10 mouse cellular contexts compared by ENCODE assay signal in genomic region chr8:72272361-72272760, GRCm38 (mm10). TPM values are rescaled to one million over a fixed set of nuclear protein-coding genes. Genes with fewer than 3 reads are reported as not detected.
A peak's percentile ranks its signal among the peaks of the same experiment; 100 is the strongest.
DNase-seq lines count a peak whose midpoint lies in the region; ATAC-seq and TF ChIP-seq lines count a peak whose summit lies in the region.
"Had no signal": no experiment of that assay in that cellular context is flagged by ENCODE, and none has a peak within 500 bp of the region (broad histone marks: within the 10 kb centered on the region; RNA-seq: fewer than 3 reads in every experiment).

No protein-coding gene starts in this region.

- no peaks in the 10 kb centered on the region for H3K9me3 ChIP-seq in liver, embryonic 11.5 days (ENCODE audit: control insufficient read depth, low read length)
- no peaks in the 10 kb centered on the region for H3K9me3 ChIP-seq in neural tube, embryonic 12.5 days
- H3K9me3 ChIP-seq: embryonic facial prominence, embryonic 12.5 days had no signal

- 16% methylated on average over 3 of the region's 3 CpGs for WGBS in kidney, adult 2 months
- 14% methylated on average over 3 of the region's 3 CpGs for WGBS in liver, embryonic 11.5 days
- 20% methylated on average over 3 of the region's 3 CpGs for WGBS in neural tube, embryonic 12.5 days

- no peaks in the 10 kb centered on the region for H3K4me1 ChIP-seq in kidney, adult 2 months (ENCODE audit: control insufficient read depth, insufficient read depth, low read length)
- peaks cover 24% of the 10 kb centered on the region for H3K4me1 ChIP-seq in liver, embryonic 11.5 days (replicated peaks; ENCODE audit: control insufficient read depth, insufficient read depth, low read length)
- no peaks in the 10 kb centered on the region for H3K4me1 ChIP-seq in neural tube, embryonic 12.5 days
- H3K4me1 ChIP-seq: embryonic facial prominence, embryonic 12.5 days had no signal

- peak; percentile 72 for TF ChIP-seq CTCF in kidney, adult 2 months (conservative IDR thresholded peaks at IDR 0.05; ENCODE audit: insufficient read depth, insufficient read length, low read depth, low read length)

- ATAC-seq in liver, embryonic 11.5 days (replicated peaks; ENCODE audit: low FRiP score): 0 out of 2 replicates have a peak, but pooled peaks have one; percentile 29
- 0 out of 2 replicates have a peak, but pooled peaks have one; percentile 13 for ATAC-seq in neural tube, embryonic 12.5 days (ENCODE audit: low FRiP score, low read depth)

- H3K4me3 ChIP-seq in kidney, adult 2 months (ENCODE audit: insufficient read depth, low read depth, low read length): no peak overlapping the region
- H3K4me3 ChIP-seq in liver, embryonic 11.5 days (ENCODE audit: low read depth, low read length): no peak overlapping the region
- H3K4me3 ChIP-seq in neural tube, embryonic 12.5 days: no peak overlapping the region
- H3K4me3 ChIP-seq: embryonic facial prominence, embryonic 12.5 days had no signal

- H3K4me2 ChIP-seq in liver, embryonic 11.5 days: no peak overlapping the region
- no peak overlapping the region for H3K4me2 ChIP-seq in neural tube, embryonic 12.5 days (replicated peaks)
- H3K4me2 ChIP-seq: embryonic facial prominence, embryonic 12.5 days had no signal

- TF ChIP-seq POLR2A in kidney, adult 2 months (IDR thresholded peaks at IDR 0.05; ENCODE audit: low read depth, low read length): no peak

- H3K36me3 ChIP-seq in kidney, adult 2 months (ENCODE audit: control insufficient read depth, insufficient read depth, low read length): no peaks in the 10 kb centered on the region
- H3K36me3 ChIP-seq in liver, embryonic 11.5 days (ENCODE audit: control insufficient read depth, insufficient read depth, low read length): no peaks in the 10 kb centered on the region
- H3K36me3 ChIP-seq in neural tube, embryonic 12.5 days: no peaks in the 10 kb centered on the region
- H3K36me3 ChIP-seq: embryonic facial prominence, embryonic 12.5 days had no signal

- no peak overlapping the region for H3K27ac ChIP-seq in kidney, adult 2 months (ENCODE audit: insufficient read depth, low read depth, low read length)
- H3K27ac ChIP-seq in liver, embryonic 11.5 days (ENCODE audit: low read depth, low read length): no peak overlapping the region
- no peak overlapping the region for H3K27ac ChIP-seq in neural tube, embryonic 12.5 days
- H3K27ac ChIP-seq: embryonic facial prominence, embryonic 12.5 days had no signal

- H3K9ac ChIP-seq in liver, embryonic 11.5 days (ENCODE audit: low read depth, low read length): no peak overlapping the region
- no peak overlapping the region for H3K9ac ChIP-seq in neural tube, embryonic 12.5 days
- H3K9ac ChIP-seq: embryonic facial prominence, embryonic 12.5 days had no signal

- H3K27me3 ChIP-seq in kidney, adult 2 months (replicated peaks; ENCODE audit: control insufficient read depth, insufficient read depth, low read length): no peaks in the 10 kb centered on the region
- H3K27me3 ChIP-seq in liver, embryonic 11.5 days (replicated peaks; ENCODE audit: control insufficient read depth, insufficient read depth, low read length): no peaks in the 10 kb centered on the region
- no peaks in the 10 kb centered on the region for H3K27me3 ChIP-seq in neural tube, embryonic 12.5 days (replicated peaks)
- H3K27me3 ChIP-seq: embryonic facial prominence, embryonic 12.5 days had no signal

- DNase-seq in heart, adult 11 months: peak; percentile 98
- no peak for DNase-seq in heart, adult 8-10 months (ENCODE audit: low spot score)
- DNase-seq in adrenal gland, adult 8-10 months: peak; percentile 57
- DNase-seq in gastrocnemius, adult 18-20 months (ENCODE audit: low spot score): peak; percentile 66
- DNase-seq in kidney, adult 2 months: peak; percentile 66
- no peak for DNase-seq in liver, embryonic 11.5 days (ENCODE audit: low spot score)
- peak; percentile 41 for DNase-seq in testis, postnatal 14 days (ENCODE audit: low spot score)

RNA-seq across cellular contexts. Expression of gene Ap1m1, which starts 32.5 kb away (rescaled TPM):
- total RNA-seq in heart, adult 8-10 months (2022): 10 to 100 TPM; 42.0 to 48.4 (median 43.4) TPM
- 10 to 100 TPM; 51.1 to 67.6 (median 57.4) TPM for total RNA-seq in adrenal gland, adult 8-10 months (2022)
- total RNA-seq in gastrocnemius, adult 18-20 months (2021): 10 to 100 TPM; 20.9 to 21.8 TPM
- 72.6 and 75.0 TPM in 2 replicates for polyA plus RNA-seq in kidney, adult 2 months (2012; rRNA removed)
- 111 and 119 TPM in 2 replicates for polyA plus RNA-seq in liver, embryonic 11.5 days (2014; fragmentation: Nextera tagmentation; extraction: Ambion mirVana)
- polyA plus RNA-seq in neural tube, embryonic 12.5 days (2016; fragmentation: Nextera tagmentation; extraction: Ambion mirVana): 206 and 207 TPM in 2 replicates

RNA-seq across cellular contexts. Expression of gene Gm10282, which starts 32.7 kb away (rescaled TPM):
- total RNA-seq in heart, adult 8-10 months (2022): 1 to 10 TPM; 5.4 to 8.3 (median 7.5) TPM
- total RNA-seq in adrenal gland, adult 8-10 months (2022): 1 to 10 TPM; 4.5 to 9.5 (median 7.9) TPM
- total RNA-seq in gastrocnemius, adult 18-20 months (2021): 1 to 10 TPM; 1.8 to 3.4 TPM
- 1.8 and 2.8 TPM in 2 replicates for polyA plus RNA-seq in kidney, adult 2 months (2012; rRNA removed)
- polyA plus RNA-seq in liver, embryonic 11.5 days (2014; fragmentation: Nextera tagmentation; extraction: Ambion mirVana): 20.8 TPM in 2 replicates
- 21.4 and 25.2 TPM in 2 replicates for polyA plus RNA-seq in neural tube, embryonic 12.5 days (2016; fragmentation: Nextera tagmentation; extraction: Ambion mirVana)

RNA-seq across cellular contexts. Expression of gene Klf2, which starts 46.5 kb away (rescaled TPM):
- 10 to 100 TPM; 40.3 to 74.6 (median 52.7) TPM for total RNA-seq in heart, adult 8-10 months (2022)
- 10 to 100 TPM; 30.7 to 44.2 (median 36.5) TPM for total RNA-seq in adrenal gland, adult 8-10 months (2022)
- total RNA-seq in gastrocnemius, adult 18-20 months (2021): 10 to 100 TPM; 22.5 to 37.9 TPM
- 20.9 and 22.2 TPM in 2 replicates for polyA plus RNA-seq in kidney, adult 2 months (2012; rRNA removed)
- polyA plus RNA-seq in liver, embryonic 11.5 days (2014; fragmentation: Nextera tagmentation; extraction: Ambion mirVana): 5.3 and 5.5 TPM in 2 replicates
- 10.3 and 10.9 TPM in 2 replicates for polyA plus RNA-seq in neural tube, embryonic 12.5 days (2016; fragmentation: Nextera tagmentation; extraction: Ambion mirVana)

RNA-seq across cellular contexts. Expression of gene Fam32a, which starts 52.8 kb away (rescaled TPM):
- 10 to 100 TPM; 18.4 to 23.2 (median 21.9) TPM for total RNA-seq in heart, adult 8-10 months (2022)
- 10 to 100 TPM; 57.8 to 69.3 (median 65.2) TPM for total RNA-seq in adrenal gland, adult 8-10 months (2022)
- total RNA-seq in gastrocnemius, adult 18-20 months (2021): 1 to 10 TPM; 7.3 to 9.4 TPM
- polyA plus RNA-seq in kidney, adult 2 months (2012; rRNA removed): 54.7 and 59.6 TPM in 2 replicates
- polyA plus RNA-seq in liver, embryonic 11.5 days (2014; fragmentation: Nextera tagmentation; extraction: Ambion mirVana): 59.7 and 64.2 TPM in 2 replicates
- 83.4 and 88.8 TPM in 2 replicates for polyA plus RNA-seq in neural tube, embryonic 12.5 days (2016; fragmentation: Nextera tagmentation; extraction: Ambion mirVana)

RNA-seq across cellular contexts. Expression of gene Gm11034, which starts 58.9 kb away (rescaled TPM):
- total RNA-seq in heart, adult 8-10 months (2022): not detected
- not detected for total RNA-seq in adrenal gland, adult 8-10 months (2022)
- not detected for total RNA-seq in gastrocnemius, adult 18-20 months (2021)
- not detected in 2 replicates for polyA plus RNA-seq in kidney, adult 2 months (2012; rRNA removed)
- not detected in 2 replicates for polyA plus RNA-seq in liver, embryonic 11.5 days (2014; fragmentation: Nextera tagmentation; extraction: Ambion mirVana)
- polyA plus RNA-seq in neural tube, embryonic 12.5 days (2016; fragmentation: Nextera tagmentation; extraction: Ambion mirVana): not detected in 2 replicates
- polyA plus RNA-seq: embryonic facial prominence, embryonic 12.5 days; stomach, embryonic 14.5 days had no signal

Comparison
In these comparisons a context has a peak if more than half of its experiments do, and no peak if none do; other contexts are left out.
1. DNase-seq: peak in heart, adult 11 months (single experiment), adrenal gland, adult 8-10 months (single experiment), gastrocnemius, adult 18-20 months (single experiment), kidney, adult 2 months (single experiment) and testis, postnatal 14 days (single experiment); none in heart, adult 8-10 months (single experiment) and liver, embryonic 11.5 days (single experiment).